Mouse (Mus musculus) CD4-positive, CD25-positive, alpha-beta regulatory T cell, adult 4 months (primary cell): ENCODE results near the gene Slc35a2. TPM values are rescaled to one million over a fixed set of nuclear protein-coding genes. Genes with fewer than 3 reads are reported as not detected.
A peak's percentile ranks its signal among the peaks of the same experiment; 100 is the strongest.

Source experiments
- ATAC-seq: one replicate; pipeline ENCODE4 v1.8.0; 2017
- polyA plus RNA-seq, 2 experiments: library from polyadenylated mRNA; unstranded; fragments of 100-300 nt; shearing (Covaris generic); gene quantifications; one replicate each; pipeline ENCODE4 v1.2.1; 2017

Slc35a2 gene
- polyA plus RNA-seq: 10 to 100 TPM; 17.1 to 35.7 TPM

DNA sequence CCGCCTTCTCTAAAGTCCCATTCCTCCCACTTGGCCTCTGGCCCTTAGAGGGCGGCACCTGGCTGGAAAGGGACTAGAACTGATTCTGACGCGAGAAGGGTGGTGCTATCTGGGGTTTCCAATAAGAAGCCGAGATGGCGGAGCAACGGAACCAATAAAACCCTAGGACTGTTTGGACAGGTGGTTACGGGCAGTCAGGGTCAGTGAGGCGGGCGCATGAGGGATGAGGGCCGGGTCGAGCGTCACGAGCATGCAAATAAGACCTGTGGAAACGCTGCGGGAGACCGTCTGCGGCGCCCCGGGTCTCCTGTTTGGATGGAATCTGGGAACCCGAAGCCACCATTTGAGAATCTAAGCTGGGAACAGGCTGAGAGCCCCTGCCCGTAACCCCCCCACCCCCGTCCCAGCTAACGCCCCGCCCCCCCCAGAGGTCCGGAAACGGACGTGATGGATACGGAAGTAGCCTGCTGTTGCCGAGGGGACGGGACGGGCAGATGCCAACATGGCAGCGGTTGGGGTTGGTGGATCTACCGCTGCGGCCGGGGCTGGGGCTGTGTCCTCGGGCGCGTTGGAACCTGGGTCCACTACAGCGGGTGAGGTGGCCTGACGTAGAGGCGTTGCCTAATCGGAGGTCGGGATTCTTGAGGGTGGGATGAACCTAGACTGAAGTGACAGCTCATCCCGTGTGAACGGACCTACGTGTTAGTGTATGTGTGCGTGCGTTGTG, at the start of gene Slc35a2:
Gene Slc35a2, plus strand, starts transcription at position 188 of the 727 bp plus-strand sequence.
- ATAC-seq: peak; percentile 76

DNA sequence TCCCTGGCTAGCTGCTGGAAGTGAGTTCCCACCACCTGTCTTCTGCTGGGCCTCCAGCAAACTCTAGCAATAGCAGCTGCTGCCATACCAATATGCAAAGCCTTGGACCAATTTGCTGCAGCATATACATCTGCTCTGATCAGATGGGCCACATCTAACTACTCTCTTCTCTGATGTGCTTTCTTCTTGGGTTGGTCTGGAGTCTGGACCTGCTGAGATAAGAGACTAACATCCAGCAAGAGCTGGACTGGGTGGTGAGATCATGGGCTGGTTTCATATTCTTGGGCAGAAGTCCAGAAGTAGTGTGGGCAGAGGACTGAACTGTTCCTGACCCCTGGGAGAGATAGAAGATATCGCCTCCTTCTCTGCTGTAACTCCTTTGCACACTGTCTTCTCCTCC, 46.7 kb upstream of the Slc35a2 start:
- ATAC-seq: no peak

DNA sequence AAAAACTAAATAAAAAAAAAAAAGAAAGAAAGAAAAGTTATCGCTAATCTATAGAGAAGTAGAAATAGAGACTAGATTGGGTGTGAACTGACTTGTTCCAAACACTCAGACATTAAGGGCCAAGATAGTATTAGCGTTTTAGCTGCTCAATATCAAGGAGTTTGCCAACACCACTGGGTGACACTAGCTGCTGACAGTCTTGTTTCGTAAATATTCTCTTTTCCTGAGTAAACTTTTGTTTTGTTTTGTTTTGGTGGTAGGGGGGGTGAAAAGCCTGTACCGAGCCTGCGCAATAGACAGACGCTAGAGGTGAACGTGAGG, 43.0 kb upstream of the Slc35a2 start:
- ATAC-seq: no peak

DNA sequence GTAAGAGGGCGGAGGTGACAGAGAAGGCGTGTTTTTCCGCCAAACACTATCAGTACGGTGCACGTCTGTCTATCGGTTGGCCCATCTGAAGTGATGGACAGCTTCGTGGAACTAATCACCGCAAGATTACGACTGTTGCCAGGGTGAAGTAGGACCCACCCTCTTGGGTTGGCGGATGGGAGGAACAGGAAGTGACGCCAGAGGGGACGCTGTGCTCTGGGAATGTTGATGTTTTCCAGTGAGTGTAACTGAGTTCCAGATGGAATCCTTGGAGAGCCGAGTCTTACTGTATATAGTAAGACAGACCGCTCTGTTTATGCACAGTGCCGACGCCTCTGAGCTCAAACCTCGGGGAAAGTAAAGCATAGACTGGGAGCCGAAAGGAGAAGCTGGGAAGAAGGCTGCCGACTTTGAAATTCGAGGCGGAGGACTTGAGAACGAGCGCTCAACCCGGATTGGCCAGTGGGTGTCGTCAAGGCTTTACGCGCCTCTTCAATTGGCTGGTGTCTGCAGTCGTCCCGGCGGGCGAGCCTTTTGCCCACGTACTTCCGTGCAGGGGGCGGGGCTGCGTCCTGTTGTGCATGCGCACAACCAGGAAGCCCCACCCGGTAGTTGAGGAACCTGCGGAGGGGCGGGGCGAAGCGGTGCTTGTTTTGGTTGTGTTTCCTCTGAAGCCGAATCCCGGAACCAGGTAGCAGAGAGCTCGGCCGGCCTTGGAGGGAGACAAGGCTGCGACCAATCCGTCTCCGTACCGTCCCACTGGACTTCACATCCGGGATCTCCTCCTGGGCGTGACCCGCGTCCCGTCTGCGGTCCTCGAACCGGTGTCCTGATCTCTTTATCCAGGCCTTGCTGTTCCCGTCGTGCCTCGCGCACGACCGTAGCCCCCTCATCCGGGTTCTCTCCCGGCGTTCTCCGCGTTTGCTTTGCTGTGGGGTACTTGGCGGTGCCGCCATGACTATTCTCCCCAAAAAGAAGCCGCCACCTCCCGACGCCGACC, 42.4 kb upstream of the Slc35a2 start, which contains the start of gene Otud5:
Gene Otud5, plus strand, starts transcription at position 202 of the 1,000 bp plus-strand sequence.
- ATAC-seq: peak; percentile 87

DNA sequence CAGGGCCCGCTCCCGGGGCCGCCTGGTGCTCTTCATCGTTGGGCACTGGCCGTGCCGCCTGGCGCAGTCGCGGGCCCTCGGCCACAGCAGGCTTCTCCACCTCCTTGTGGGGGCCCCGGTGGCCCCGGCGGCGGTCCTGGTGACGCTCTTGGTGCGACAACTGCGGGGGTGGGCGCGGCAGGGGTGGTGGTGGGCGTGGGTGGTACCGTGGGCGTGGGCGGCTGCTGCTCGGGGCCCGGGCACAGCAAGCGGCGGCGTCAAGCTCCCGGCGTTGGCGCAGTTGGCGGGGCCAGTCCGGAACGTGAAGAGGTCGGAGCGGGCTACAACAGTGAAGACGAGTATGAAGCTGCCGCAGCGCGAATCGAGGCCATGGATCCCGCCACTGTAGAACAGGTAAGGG, 41.5 kb upstream of the Slc35a2 start:
- no peak for ATAC-seq

DNA sequence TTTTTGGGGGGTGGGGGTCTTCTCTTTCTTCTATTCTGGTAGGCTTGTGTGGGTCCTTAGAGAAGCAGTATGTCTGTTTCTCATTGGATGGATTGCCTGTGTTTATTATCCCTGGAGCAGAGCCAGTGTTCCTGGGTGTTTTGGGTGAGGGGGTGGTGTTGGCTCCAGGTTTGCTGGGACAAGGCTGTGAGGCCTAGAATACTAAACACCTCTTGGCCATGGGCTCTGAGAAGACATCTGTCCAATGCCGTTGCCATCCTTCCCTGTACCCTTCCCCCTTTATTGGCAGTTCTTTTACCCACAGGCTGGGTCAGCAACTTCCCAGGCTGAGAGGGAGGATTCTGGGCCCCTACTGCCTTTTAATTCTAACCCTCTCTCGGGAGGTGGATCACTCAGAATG, 36.0 kb upstream of the Slc35a2 start:
- no peak for ATAC-seq

DNA sequence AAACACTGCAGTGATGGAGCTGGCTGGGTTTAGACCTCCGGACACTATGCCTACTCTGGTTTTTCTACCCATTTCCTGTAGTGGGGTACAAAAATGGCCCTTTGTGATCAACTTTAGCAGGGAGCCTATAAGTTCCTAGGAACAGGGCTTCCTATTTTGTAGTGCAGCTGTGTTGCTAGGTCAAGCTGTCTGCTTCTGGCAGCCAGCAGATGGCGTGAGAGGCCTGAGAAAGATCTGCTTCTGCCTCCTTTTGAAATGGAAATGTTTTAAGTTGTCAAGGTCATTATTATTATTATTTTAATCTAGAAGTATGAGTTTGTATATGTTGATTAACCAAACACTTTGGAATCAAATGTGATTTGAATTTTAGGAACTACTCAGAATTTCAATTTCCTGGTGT, 29.2 kb upstream of the Slc35a2 start:
- peak; percentile 58 for ATAC-seq

DNA sequence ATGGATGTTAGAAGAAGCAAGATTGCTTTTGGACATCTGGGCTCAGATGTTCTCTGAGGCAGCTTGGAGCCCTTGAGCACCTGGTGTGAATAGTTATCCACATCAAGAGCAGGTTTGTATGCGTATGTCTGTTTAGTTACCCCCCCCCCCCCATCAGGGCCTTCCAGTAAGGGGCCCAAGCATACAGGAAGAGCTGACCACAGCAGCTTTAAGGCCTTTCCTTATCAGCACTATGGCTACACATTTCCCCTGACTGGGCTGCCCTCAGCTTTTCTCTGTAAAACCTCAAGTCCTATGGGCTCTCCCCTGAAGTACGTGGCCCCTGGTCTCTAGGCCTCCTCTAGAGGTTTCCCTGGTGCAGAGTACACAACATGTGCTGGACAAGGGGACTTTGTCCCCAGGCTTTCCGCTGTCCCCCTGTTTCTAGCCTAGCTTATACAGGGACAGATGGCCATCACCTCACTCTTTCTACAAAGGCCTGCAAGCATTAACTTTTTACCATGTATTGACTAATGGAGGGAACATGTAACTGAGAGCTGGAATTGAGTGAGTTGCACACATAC, 24.6 kb upstream of the Slc35a2 start:
- no peak for ATAC-seq

DNA sequence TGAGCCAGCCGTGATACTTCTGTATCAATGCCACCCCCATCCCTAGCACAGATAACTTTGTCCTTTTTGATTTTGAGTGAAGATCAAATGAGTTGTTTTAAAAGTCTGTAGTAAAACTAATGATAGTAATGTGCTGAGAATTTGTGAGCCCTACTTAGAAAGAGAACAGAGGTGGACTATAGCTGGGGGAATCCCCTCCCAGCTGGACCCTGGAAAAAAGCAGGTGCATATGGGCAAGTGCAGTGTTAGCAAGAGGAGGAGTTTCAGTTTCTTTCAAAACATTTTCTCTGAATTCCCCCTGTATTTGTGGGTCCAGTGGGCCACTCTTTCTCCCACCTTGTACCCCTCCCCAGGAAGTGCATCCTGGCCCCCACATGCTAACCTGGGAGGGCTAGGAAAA, 20.6 kb upstream of the Slc35a2 start:
- no peak for ATAC-seq

DNA sequence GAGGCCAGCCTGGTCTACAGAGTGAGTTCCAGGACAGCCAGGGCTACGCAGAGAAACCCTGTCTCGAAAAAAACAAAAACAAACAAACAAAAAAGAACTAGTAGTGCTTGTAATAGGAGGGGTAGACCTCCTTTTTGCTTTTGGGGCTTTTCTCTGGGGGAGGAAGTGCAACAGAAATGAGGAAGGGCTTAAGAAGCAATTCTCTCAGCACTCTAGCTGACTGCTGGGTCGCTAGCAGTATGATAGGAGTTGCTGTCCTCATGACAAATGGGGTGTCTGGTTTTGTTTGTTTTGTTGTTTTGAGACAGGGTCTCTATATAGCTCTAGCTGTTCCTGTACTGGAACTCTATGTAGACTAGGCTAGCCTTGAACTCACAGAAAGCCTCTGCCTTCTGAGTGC, 19.3 kb upstream of the Slc35a2 start:
- ATAC-seq: no peak

DNA sequence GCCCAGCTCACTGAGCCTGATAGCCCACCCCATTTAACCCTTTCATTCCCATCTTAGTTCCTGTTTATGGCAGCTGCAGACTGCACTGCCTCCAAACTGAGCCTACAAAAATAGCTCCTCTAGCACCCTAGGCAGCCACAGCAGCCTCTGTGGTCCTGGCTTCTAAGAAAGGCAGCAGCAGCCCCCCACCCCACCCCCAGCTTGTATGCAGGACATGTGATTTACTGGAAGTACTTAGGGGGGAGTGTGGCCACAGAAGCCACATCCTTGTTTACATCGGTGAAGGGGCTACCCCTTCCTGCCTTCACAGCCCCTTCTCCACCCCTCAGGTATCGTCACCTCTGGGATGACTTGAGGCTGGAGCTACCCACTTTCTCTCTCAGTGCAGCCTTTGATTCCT, 18.5 kb upstream of the Slc35a2 start:
- ATAC-seq: peak; percentile 84

DNA sequence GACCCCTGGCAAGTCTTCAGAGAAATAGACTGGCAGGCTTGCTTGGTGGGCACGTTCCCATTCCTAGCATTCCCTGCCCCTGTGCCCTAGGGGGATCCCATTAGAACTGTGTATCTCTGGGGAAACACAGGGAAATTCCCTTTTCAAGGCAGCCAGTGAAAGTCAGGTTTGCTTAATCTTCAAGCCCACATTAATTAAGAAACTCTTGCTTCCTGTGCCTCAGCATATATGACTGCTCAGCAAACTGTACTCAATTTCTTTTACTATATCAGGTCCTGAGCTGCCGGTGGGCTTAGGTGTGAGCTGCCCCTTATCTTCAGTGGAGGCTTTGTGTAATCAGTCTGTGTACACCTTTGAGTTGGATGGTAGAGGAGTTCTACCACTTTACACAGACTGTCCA, 18.0 kb upstream of the Slc35a2 start:
- peak; percentile 69 for ATAC-seq

DNA sequence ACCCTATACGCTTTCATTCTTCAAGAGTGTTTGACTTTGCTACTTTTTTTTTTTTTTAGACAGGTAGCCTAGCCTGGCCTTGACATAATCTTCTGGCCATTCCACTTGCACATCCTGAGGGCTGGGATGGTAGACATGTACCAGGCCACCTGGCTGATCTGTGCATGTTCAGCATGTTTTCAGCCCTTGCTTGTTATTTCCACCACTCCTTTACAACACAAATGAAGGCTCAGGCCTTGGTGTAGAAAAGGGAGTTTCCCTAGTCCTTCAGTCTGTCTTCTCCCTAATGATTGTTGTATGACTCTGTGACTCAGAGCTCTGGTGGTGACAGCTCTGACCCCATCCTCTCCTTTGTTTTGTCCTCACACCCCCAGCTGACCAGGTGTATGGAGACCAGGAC, 16.7 kb upstream of the Slc35a2 start:
- ATAC-seq: no peak

DNA sequence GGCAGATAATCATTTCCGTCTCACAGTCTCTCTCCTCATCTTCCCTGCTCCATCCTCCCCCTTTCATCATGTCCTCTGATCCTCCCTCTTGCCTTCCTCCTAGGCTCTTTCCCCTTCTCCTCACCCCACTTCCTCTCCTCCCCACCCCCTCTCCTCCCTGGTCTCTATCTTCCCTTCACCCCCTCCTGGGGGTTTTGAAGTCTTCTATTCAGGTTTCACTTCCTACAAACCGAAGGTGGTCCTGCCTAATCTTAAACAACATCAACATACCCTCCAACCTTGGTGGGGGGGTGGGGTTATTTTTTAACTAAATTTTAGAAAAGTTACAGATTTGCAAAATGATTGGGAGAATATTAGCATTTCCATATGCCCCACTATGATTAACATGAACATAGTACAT, 15.3 kb upstream of the Slc35a2 start:
- ATAC-seq: no peak

DNA sequence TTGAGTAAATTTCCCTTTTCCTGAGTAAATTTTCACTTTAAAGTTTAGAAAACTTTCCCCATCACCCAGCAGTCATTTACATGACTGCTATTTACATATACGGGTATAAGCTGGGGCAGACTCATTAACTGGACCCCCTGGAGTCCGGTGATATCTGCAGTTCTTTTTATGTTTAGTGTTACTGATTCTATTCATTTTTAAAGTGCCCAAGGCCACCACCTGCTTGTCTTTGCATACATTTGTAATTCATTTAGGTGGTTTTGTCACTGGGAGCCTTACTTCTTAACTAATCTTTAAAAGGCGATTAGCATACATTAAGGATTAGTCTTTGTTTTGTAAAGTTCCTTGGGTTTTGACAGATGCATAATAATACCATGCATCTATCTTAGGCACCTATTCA, 14.0 kb upstream of the Slc35a2 start:
- no peak for ATAC-seq

DNA sequence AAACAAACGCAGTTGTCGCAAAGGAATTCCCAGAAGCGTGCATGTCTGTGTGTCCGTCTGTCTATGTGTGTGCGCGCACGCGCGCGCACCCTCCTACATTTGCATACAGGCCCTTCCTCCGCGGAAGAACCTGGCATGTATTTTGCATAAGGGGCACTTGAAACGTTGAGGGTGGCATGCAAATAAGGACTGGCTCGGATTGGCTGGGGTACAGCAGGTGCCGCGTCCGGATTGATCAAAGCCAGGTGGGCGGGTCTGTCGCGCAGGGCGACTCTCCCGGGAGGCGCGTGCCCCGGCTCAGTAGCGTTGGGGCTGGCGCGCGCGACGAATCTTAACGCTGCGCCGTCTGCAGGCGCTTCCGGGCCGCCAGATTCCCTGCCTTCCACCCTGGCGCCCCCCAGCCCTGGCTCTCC, 5.8 kb upstream of the Slc35a2 start, which contains the start of gene Pim2:
Gene Pim2, plus strand, starts transcription at position 256 of the 413 bp plus-strand sequence.
- ATAC-seq: peak; percentile 96

DNA sequence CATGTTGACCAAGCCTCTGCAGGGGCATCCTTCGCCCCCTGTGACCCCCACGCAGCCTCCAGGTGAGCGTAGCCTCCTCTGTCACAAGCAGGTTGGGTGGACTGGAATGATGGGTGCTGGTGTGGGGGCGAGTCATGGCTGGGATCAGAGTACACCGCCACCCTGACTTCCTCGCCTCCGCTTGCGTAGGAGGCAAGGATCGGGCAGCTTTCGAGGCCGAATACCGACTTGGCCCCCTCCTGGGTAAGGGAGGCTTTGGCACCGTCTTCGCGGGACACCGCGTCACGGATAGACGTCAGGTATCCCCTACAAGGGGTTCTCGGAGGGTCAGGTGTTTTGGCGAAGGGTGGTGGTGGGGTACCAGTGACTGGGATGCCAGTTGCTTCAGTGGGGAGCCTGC, 5.3 kb upstream of the Slc35a2 start:
- peak; percentile 2 for ATAC-seq

DNA sequence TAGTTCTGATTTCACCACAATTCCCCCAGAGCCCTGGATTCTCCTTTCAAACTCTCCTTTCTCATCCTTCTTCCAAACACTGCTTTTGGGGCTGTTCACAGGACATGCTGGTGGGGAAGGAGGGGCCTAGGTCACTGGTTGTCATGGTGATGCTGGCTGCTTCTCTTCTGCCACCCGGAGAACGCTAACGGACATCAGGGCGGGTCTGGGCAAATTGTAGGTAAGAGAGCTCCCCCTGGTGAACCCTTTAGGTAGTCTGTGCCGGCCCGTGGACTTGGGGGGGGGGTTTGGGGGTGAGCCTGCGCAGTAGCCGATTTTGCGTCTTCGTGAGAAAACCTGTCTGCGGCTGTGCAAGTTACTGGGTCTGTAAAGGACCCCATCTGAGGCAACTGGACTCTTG, 4.0 kb upstream of the Slc35a2 start:
- peak; percentile 28 for ATAC-seq

DNA sequence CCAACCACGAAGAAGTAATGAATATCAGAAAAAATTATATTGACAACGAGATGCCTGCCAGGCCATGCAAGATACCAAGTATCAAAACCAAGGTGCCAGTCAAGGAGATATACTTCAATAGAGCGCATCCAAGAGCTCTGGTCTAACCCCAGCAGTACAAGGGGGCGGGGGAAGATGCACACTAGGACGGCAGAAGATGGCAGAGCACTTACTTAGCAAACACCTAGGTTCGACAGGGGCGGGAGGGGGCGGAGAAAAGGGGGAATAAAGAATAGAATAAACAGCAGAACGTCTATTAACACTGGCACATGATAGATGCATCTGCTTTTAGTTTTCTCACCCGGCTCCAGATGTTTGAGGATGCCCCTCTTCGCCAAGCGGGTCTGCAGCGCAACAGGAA, 14.4 kb downstream of the Slc35a2 start:
- ATAC-seq: no peak

DNA sequence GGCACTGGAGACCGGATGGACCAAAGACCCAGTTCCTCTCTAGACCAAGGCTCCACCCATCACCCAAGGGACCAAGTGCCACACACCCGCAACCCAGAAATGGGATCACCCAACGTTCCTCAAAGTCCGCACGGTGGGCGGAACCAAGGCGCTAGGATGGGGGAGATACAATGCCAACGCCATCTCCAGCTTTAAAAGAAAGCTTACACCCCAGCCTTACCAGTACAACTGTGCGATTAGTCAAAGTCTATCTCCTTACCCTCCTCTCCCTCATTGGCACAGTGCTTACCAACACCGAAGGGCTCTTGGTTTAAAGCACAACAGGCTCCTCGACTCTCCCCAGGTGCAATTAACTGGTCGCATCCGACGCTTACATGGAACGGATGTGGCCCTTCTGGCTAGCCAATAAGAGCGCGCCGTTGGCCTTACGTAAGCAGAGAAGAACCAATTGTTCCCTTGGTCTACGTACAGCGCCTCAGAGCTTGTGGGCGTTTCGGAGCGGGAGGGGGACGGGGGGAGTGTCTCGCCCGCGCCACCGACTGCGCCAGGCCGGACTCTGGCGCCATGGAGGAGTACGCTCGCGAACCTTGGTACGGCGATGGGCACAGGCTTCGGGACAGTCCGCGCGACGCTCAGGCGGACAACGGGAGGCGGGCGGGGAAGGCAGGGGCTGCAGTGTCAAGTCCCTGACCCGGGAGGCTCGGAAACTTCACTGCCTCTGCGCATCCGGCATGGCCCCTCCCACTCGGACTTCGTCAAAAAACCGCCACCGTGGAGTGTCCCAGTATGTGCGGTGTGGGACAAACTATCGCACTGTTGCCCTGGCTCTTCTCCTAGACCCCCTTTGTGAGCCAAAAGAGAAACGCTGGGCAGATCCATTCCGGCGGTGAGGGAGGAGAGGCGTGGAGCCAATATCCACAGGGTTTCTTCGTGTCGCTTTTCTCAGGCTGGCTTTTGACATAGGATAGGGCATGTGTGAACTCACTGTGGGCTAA, 15.3 kb downstream of the Slc35a2 start, which contains the start of the genes Pqbp1 and Timm17b:
Gene Pqbp1, minus strand, starts transcription at position 390 of the 995 bp plus-strand sequence.
Gene Timm17b, plus strand, starts transcription at position 478 of the 995 bp plus-strand sequence.
- peak; percentile 95 for ATAC-seq

DNA sequence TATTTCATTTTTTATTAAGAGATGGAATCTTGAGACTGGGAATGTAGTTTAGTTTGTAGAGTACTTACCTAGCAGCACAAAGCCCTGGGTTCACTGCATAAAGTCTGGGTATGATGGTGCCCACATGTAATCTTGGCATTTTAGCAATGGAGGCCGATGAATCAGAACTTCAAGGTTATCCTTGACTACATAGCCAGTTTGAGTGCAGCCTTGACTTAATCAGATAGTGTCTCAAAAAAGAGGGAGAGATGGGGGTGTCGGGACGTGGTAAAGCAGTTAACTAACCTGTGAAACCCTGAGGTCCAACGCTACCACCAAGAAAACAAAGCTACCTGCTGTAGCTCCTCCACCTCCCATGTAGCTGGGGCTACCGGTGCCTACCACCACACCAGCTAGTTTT, 20.6 kb downstream of the Slc35a2 start:
- ATAC-seq: no peak

DNA sequence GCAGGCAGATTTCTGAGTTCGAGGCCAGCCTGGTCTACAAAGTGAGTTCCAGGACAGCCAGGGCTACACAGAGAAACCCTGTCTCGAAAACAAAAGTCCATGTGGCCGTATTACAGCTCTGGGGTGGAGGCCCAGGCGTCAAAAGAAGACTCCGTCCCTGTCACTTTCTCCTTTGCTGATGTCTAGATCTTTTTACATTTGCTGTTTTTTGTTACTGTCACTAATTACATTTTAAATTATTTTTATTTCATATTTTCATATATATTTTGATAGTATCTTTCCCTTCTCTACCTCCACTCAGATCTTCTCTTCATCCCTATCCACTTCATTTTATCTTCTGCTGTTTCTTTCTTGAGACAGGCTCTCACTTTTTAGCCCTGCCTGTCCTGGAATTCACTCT, 23.9 kb downstream of the Slc35a2 start, which contains the start of gene Gm10491:
Gene Gm10491, minus strand, starts transcription at position 101 of the 400 bp plus-strand sequence.
- no peak for ATAC-seq
